Mouse (Mus musculus) MEL (cell line): ENCODE measurements around the gene Erc2. TPM values are rescaled to one million over a fixed set of nuclear protein-coding genes. Genes with fewer than 3 reads are reported as not detected.

Experiments used
- DNase-seq: peaks from one replicate; pipeline ENCODE4 v3.0.0; 2011; ENCODE audit warnings: low read depth, low spot score
- H3K27ac ChIP-seq: 2 replicates; pipeline ENCODE4 v1.5.1; 2012; ENCODE audit warnings: low read depth, mild to moderate bottlenecking, control low read depth, low read length, moderate library complexity; ENCODE audit not compliant: control insufficient read depth
- H3K27me3 ChIP-seq, 2 experiments: fragments of 150-350 bp in 1 of 2; sonication (generic) in 1 of 2; 2 replicates each; pipeline ENCODE4 v1.6.1; 2012; ENCODE audit warnings: low read length in 2 of 2, mild to moderate bottlenecking in 2 of 2, improper control_type of control experiment in 1 of 2, moderate library complexity in 1 of 2; ENCODE audit not compliant: insufficient read depth in 2 of 2, control insufficient read depth in 1 of 2
- H3K36me3 ChIP-seq, 2 experiments: 2 replicates each; pipeline ENCODE4 v1.6.1; 2012 to 2014; ENCODE audit warnings: low read length in 2 of 2, improper control_type of control experiment in 1 of 2, inconsistent platforms in 1 of 2, mild to moderate bottlenecking in 1 of 2; ENCODE audit not compliant: insufficient read depth in 2 of 2, control insufficient read depth in 1 of 2
- H3K4me1 ChIP-seq, 2 experiments: fragments of 150-350 bp in 1 of 2; sonication (generic) in 1 of 2; 2 replicates each; pipeline ENCODE4 v1.6.1; 2012; ENCODE audit warnings: low read length in 2 of 2, improper control_type of control experiment in 1 of 2, mild to moderate bottlenecking in 1 of 2; ENCODE audit not compliant: insufficient read depth in 2 of 2, control insufficient read depth in 1 of 2
- H3K4me3 ChIP-seq, 2 experiments: fragments of 150-350 bp in 1 of 2; sonication (generic) in 1 of 2; 2 replicates each; pipeline ENCODE4 v1.5.1; 2012; ENCODE audit warnings: low read depth in 2 of 2, low read length in 2 of 2, mild to moderate bottlenecking in 2 of 2, moderate library complexity in 2 of 2, control low read depth in 1 of 2, improper control_type of control experiment in 1 of 2; ENCODE audit not compliant: control insufficient read depth in 1 of 2, insufficient read depth in 1 of 2
- H3K79me2 ChIP-seq: 2 replicates; pipeline ENCODE4 v1.6.1; 2012; ENCODE audit warnings: mild to moderate bottlenecking, low read length, moderate library complexity; ENCODE audit not compliant: control insufficient read depth, poor library complexity, insufficient read depth
- H3K9ac ChIP-seq: 2 replicates; pipeline ENCODE4 v1.6.1; 2012; ENCODE audit warnings: low read depth, mild to moderate bottlenecking, control low read depth, low read length, moderate library complexity; ENCODE audit not compliant: control insufficient read depth, poor library complexity, severe bottlenecking
- H3K9me3 ChIP-seq: fragments of 150-350 bp; sonication (generic); replicated peaks from 2 replicates; pipeline ENCODE4 v1.6.1; 2012; ENCODE audit warnings: mild to moderate bottlenecking, low read length, improper control_type of control experiment, moderate library complexity; ENCODE audit not compliant: insufficient read depth
- BHLHE40 ChIP-seq: IDR thresholded peaks from 2 replicates; pipeline ENCODE4 v1.6.1; 2012; ENCODE audit warnings: low read depth, mild to moderate bottlenecking, inconsistent platforms, low read length, improper control_type of control experiment, borderline replicate concordance
- CTCF ChIP-seq, 3 experiments: IDR thresholded peaks in 2 of 3; conservative IDR thresholded peaks in 1 of 3; 2 replicates each; pipeline ENCODE4 v1.5.1; 2011 to 2012; ENCODE audit warnings: low read length in 3 of 3, low read depth in 2 of 3, mild to moderate bottlenecking in 2 of 3, improper control_type of control experiment in 1 of 3, inconsistent platforms in 1 of 3, mixed read lengths in 1 of 3, moderate library complexity in 1 of 3; ENCODE audit not compliant: control insufficient read depth in 1 of 3, insufficient read depth in 1 of 3, poor library complexity in 1 of 3, severe bottlenecking in 1 of 3
- E2F4 ChIP-seq: IDR thresholded peaks from 2 replicates; pipeline ENCODE4 v1.6.1; 2011; ENCODE audit warnings: low read depth, low read length, improper control_type of control experiment, borderline replicate concordance
- ELF1 ChIP-seq: IDR thresholded peaks from 2 replicates; pipeline ENCODE4 v1.6.1; 2014; ENCODE audit warnings: low read depth, mild to moderate bottlenecking, inconsistent platforms, low read length, improper control_type of control experiment, moderate library complexity
- ETS1 ChIP-seq: IDR thresholded peaks from 2 replicates; pipeline ENCODE4 v1.6.1; 2012; ENCODE audit warnings: low read depth, mild to moderate bottlenecking, inconsistent platforms, low read length, improper control_type of control experiment, moderate library complexity
- MAX ChIP-seq: IDR thresholded peaks from 2 replicates; pipeline ENCODE4 v1.6.1; 2011; ENCODE audit warnings: low read length, improper control_type of control experiment
- MXI1 ChIP-seq: IDR thresholded peaks from 2 replicates; pipeline ENCODE4 v1.6.1; 2011; ENCODE audit warnings: mild to moderate bottlenecking, low read depth, low read length, improper control_type of control experiment
- MYC ChIP-seq: IDR thresholded peaks from 2 replicates; pipeline ENCODE4 v1.6.1; 2011; ENCODE audit warnings: low read depth, mild to moderate bottlenecking, low read length, improper control_type of control experiment, moderate library complexity
- NELFE ChIP-seq: IDR thresholded peaks from 2 replicates; pipeline ENCODE4 v1.6.1; 2011; ENCODE audit warnings: low read depth, low read length, improper control_type of control experiment
- NRF1 ChIP-seq: IDR thresholded peaks from 2 replicates; pipeline ENCODE4 v1.6.1; 2014; ENCODE audit warnings: low read depth, mild to moderate bottlenecking, inconsistent platforms, low read length, improper control_type of control experiment, moderate library complexity; ENCODE audit not compliant: poor library complexity, insufficient read depth, severe bottlenecking
- RCOR1 ChIP-seq: IDR thresholded peaks from 2 replicates; pipeline ENCODE4 v1.6.1; 2012; ENCODE audit warnings: low read depth, mild to moderate bottlenecking, inconsistent platforms, low read length, improper control_type of control experiment
- SIN3A ChIP-seq: IDR thresholded peaks from 2 replicates; pipeline ENCODE4 v1.6.1; 2012; ENCODE audit warnings: low read length, improper control_type of control experiment, inconsistent platforms
- TAL1 ChIP-seq: IDR thresholded peaks from 2 replicates; pipeline ENCODE4 v1.6.1; 2012; ENCODE audit warnings: mild to moderate bottlenecking, inconsistent platforms, low read length, moderate library complexity, mixed read lengths
- TBP ChIP-seq: IDR thresholded peaks from 2 replicates; pipeline ENCODE4 v1.8.0; 2011; ENCODE audit warnings: low read depth, low read length, improper control_type of control experiment
- TCF12 ChIP-seq: IDR thresholded peaks from 2 replicates; pipeline ENCODE4 v1.6.1; 2014; ENCODE audit warnings: low read depth, mild to moderate bottlenecking, inconsistent platforms, low read length, improper control_type of control experiment, moderate library complexity
- UBTF ChIP-seq: IDR thresholded peaks from 2 replicates; pipeline ENCODE4 v1.6.1; 2012; ENCODE audit warnings: low read depth, mild to moderate bottlenecking, inconsistent platforms, low read length, improper control_type of control experiment, moderate library complexity, borderline replicate concordance; ENCODE audit not compliant: insufficient read depth
- USF1 ChIP-seq: IDR thresholded peaks from 2 replicates; pipeline ENCODE4 v1.6.1; 2014; ENCODE audit warnings: low read depth, mild to moderate bottlenecking, inconsistent platforms, low read length, improper control_type of control experiment, moderate library complexity
- USF2 ChIP-seq, 2 experiments: IDR thresholded peaks; 2 replicates each; pipeline ENCODE4 v1.6.1; 2011 to 2012; ENCODE audit warnings: improper control_type of control experiment in 2 of 2, low read length in 2 of 2, borderline replicate concordance in 1 of 2, inconsistent platforms in 1 of 2, low read depth in 1 of 2, mild to moderate bottlenecking in 1 of 2; ENCODE audit not compliant: insufficient read depth in 1 of 2
- ZKSCAN1 ChIP-seq: IDR thresholded peaks from 2 replicates; pipeline ENCODE4 v1.6.1; 2012; ENCODE audit warnings: low read depth, mild to moderate bottlenecking, inconsistent platforms, low read length, improper control_type of control experiment, moderate library complexity
- polyA plus RNA-seq, 2 experiments: library from polyadenylated mRNA; stranded (reverse) in 1 of 2; unstranded in 1 of 2; fragments of >175 nt in 1 of 2; fragments of >200 nt in 1 of 2; gene quantifications; 2 replicates each; pipeline versions ENCODE4 v1.2.1 to v1.2.4; 2012; ENCODE audit warnings: low replicate concordance in 2 of 2, low read depth in 1 of 2; ENCODE audit not compliant: insufficient read length in 2 of 2, insufficient read depth in 1 of 2, missing spikeins in 1 of 2
- total RNA-seq: library from RNA; depleted of rRNA; stranded (reverse); fragments of 300-350 nt; gene quantifications from 2 replicates; pipeline ENCODE4 v1.2.3, GENCODE M21; 2012

Gene Erc2
- total and polyA plus RNA-seq, 3 experiments: not detected

DNA sequence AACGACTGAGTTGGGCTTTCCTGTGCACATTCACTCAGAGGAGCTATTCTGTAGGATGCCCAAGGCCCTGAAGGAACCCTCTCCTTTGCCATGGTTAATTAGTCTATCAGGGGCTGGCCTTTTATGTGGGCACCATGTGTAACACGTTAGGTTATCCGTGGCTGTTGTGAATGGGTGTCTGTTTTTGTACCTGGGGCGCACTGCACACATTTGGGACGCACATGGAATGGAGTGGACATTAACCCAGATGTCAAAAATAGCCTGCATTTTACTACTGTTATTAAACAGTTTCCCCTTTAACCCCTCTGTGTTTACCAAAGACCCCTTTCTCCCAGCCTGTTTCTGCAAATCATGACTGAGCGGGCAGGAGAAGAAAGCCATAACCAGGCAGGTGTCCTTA, 848.0 kb downstream of the Erc2 start:
- no peak for DNase-seq
- Histone ChIP-seq H3K27ac (no peak overlapping the region), H3K4me3 (no peak overlapping the region), H3K9me3 (no peaks in the 10 kb centered on the region), H3K27me3 (no peaks in the 10 kb centered on the region), H3K4me1 (no peaks in the 10 kb centered on the region), H3K36me3 (no peaks in the 10 kb centered on the region), H3K9ac (no peak overlapping the region), H3K79me2 (no peaks in the 10 kb centered on the region)
- TF ChIP-seq TAL1: no peak
- no peak for TF ChIP-seq UBTF
- TF ChIP-seq BHLHE40: no peak
- TF ChIP-seq ELF1: no peak
- no peak for TF ChIP-seq MAX
- TF ChIP-seq ZKSCAN1: no peak
- no peak for TF ChIP-seq SIN3A
- TF ChIP-seq MYC: no peak
- TF ChIP-seq USF1: no peak
- no peak for TF ChIP-seq TBP
- TF ChIP-seq MXI1: no peak

DNA sequence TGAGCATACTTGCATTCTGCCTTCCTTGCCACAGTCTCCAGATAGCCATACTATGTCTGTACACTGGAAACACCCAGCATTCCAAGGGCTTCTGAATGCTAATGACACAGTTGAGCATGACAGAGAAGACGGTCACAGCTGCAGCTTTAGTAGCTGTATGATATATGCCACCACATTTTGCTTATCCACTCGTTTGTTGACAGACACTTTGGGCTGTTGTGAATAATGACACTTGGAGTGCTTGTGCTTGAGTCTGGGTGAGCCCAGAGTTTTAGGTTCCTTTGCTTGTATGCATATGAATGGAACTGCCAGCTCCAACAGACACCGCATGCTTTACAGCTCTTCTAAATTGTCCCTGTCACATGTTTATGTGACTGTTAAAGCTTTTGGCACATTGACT, 852.8 kb downstream of the Erc2 start:
- H3K27me3 ChIP-seq: no peaks in the 10 kb centered on the region
- H3K27ac ChIP-seq: no peak overlapping the region
- no peak for TF ChIP-seq NELFE
- no peak for TF ChIP-seq CTCF (IDR thresholded peaks at IDR 0.05 in 2 of 3, conservative IDR thresholded peaks at IDR 0.05 in 1 of 3; ENCODE audit: control insufficient read depth in 1 of 3, insufficient read depth in 1 of 3, low read depth in 2 of 3, low read length in 3 of 3, poor library complexity in 1 of 3, severe bottlenecking in 1 of 3)
- TF ChIP-seq ETS1: no peak
- TF ChIP-seq USF2 (IDR thresholded peaks at IDR 0.05; ENCODE audit: borderline replicate concordance in 1 of 2, insufficient read depth in 1 of 2, low read depth in 1 of 2, low read length in 2 of 2): no peak
- no peak for TF ChIP-seq UBTF
- TF ChIP-seq MYC: no peak
- TF ChIP-seq ELF1: no peak
- no peak for TF ChIP-seq E2F4
- no peak for TF ChIP-seq MAX
- TF ChIP-seq NRF1: no peak
- no peak for TF ChIP-seq BHLHE40
- no peak for TF ChIP-seq ZKSCAN1
- TF ChIP-seq RCOR1: no peak
- no peak for TF ChIP-seq USF1
- TF ChIP-seq TCF12: no peak

More for the DNA sequence above, 852.8 kb downstream of the Erc2 start:
- no peaks in the 10 kb centered on the region for H3K79me2 ChIP-seq
- H3K4me3 ChIP-seq: no peak overlapping the region
- no peak for DNase-seq
- H3K4me1 ChIP-seq: no peaks in the 10 kb centered on the region
- no peak overlapping the region for H3K9ac ChIP-seq
- H3K36me3 ChIP-seq: no peaks in the 10 kb centered on the region
- H3K9me3 ChIP-seq: no peaks in the 10 kb centered on the region
